Mouse (Mus musculus) skeletal muscle tissue, postnatal 0 days (tissue): ENCODE results near the gene Ptchd1. TPM values are rescaled to one million over a fixed set of nuclear protein-coding genes. Genes with fewer than 3 reads are reported as not detected.

ENCODE experiments used
- polyA plus RNA-seq: library from polyadenylated mRNA; unstranded; fragments of >200 nt; fragmentation: Nextera tagmentation; extraction: Ambion mirVana; gene quantifications from 2 replicates; pipeline ENCODE4 v1.2.1, GENCODE M21; 2015

The Ptchd1 gene
- polyA plus RNA-seq = 0.22 and 0.26 TPM in 2 replicates

DNA sequence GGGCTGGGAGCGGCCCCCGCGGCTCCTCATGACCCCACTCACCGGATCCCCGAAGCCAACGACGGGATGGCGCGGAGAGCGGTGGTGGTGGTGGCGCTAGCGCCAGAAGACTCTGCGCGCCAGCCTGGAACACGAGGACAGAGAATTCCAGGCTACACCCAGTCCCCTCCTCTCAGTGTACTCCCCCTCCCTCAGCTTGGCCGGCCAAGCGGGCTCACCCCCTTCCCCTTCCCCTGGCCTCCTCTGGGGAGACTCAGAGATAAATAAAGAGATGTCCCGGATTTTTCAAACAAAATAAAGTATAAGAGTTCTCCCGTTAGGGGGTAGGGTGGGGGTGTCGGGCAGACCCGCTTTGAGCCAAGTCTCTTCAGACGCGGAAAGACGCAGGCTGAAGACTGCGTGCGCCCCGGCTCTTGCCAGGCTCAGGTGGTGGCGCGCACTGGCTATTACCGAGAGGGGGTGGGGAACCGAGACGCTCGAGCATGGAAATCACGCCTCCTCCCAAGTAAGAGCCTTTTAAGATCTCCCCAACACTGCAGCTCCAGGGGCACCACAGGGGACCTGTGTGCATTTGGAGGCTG is at the start of gene Ptchd1:
Gene Ptchd1, minus strand, starts transcription at position 114 of the 581 bp plus-strand sequence.

GRCm38 (mm10) chrX:155624341-155624841 is 777 bp upstream of the Ptchd1 start, which contains the start of gene Gm15155:
Gene Gm15155 (plus strand): TSS chrX:155624741.

Other genes with a start within 250 kb of the Ptchd1 start
- gene Gm15155, start 927 bp upstream of the Ptchd1 start, polyA plus RNA-seq = not detected in 2 replicates